Mouse (Mus musculus): Measurements from ENCODE around the gene Cab39l. TPM values are rescaled to one million over a fixed set of nuclear protein-coding genes. Genes with fewer than 3 reads are reported as not detected.

The Cab39l gene
- polyA plus RNA-seq, 1 experiment from 2014 or later, result 47.7 TPM

- Histone ChIP-seq H3K4me1 (replicated peaks; ENCODE audit: control insufficient read depth, insufficient read depth, low read length) (no peaks in the 10 kb centered on the region), H3K27me3 (ENCODE audit: control insufficient read depth, insufficient read depth, low read length) (no peaks in the 10 kb centered on the region), H3K4me3 (ENCODE audit: low read depth, low read length) (no peak overlapping the region), H3K27ac (ENCODE audit: low read depth, low read length) (no peak overlapping the region), H3K4me2 (replicated peaks; ENCODE audit: low read depth, low read length) (no peak overlapping the region), H3K9me3 (ENCODE audit: control insufficient read depth, low read length) (no peaks in the 10 kb centered on the region), H3K9ac (ENCODE audit: low read depth, low read length) (no peak overlapping the region), H3K36me3 (ENCODE audit: control insufficient read depth, insufficient read depth, low read length) (no peaks in the 10 kb centered on the region)
- 83% methylated on average over 5 of the region's 5 CpGs for WGBS
- ATAC-seq (ENCODE audit: low FRiP score), result no peak
- no peak for DNase-seq (ENCODE audit: low spot score)
These were observed 192.6 kb downstream of the Cab39l start for GRCm38 (mm10) chr14:59633295-59633898.

GRCm38 (mm10) chr14:59633988-59634387 lies 193.2 kb downstream of the Cab39l start:
- no peaks in the 10 kb centered on the region for H3K36me3 ChIP-seq (ENCODE audit: control insufficient read depth, insufficient read depth, low read length)
- H3K9ac ChIP-seq (ENCODE audit: low read depth, low read length), result no peak overlapping the region
- WGBS, result 75% methylated on average over 9 of the region's 9 CpGs

More at GRCm38 (mm10) chr14:59633988-59634387, 193.2 kb downstream of the Cab39l start:
- Histone ChIP-seq H3K4me2 (replicated peaks; ENCODE audit: low read depth, low read length) (no peak overlapping the region), H3K27ac (ENCODE audit: low read depth, low read length) (no peak overlapping the region), H3K4me1 (replicated peaks; ENCODE audit: control insufficient read depth, insufficient read depth, low read length) (no peaks in the 10 kb centered on the region), H3K4me3 (ENCODE audit: low read depth, low read length) (no peak overlapping the region), H3K27me3 (ENCODE audit: control insufficient read depth, insufficient read depth, low read length) (no peaks in the 10 kb centered on the region), H3K9me3 (ENCODE audit: control insufficient read depth, low read length) (no peaks in the 10 kb centered on the region)
- no peak for ATAC-seq (ENCODE audit: low FRiP score)
- DNase-seq (ENCODE audit: low spot score), result no peak

Other genes with a start within 250 kb of the Cab39l start
- gene Rcbtb1, start 239.8 kb upstream of the Cab39l start, polyA plus RNA-seq (2014; fragmentation: Nextera tagmentation; extraction: Ambion mirVana), result 103 and 107 TPM in 2 replicates
- gene Gm6904, start 180.8 kb upstream of the Cab39l start, polyA plus RNA-seq (2014; fragmentation: Nextera tagmentation; extraction: Ambion mirVana), result 0.17 TPM in 1 of 2 replicates, not detected in the other
- gene Phf11a, start 143.4 kb upstream of the Cab39l start, polyA plus RNA-seq (2014; fragmentation: Nextera tagmentation; extraction: Ambion mirVana), result 0.13 TPM in 1 of 2 replicates, not detected in the other
- gene Phf11b, start 99.6 kb upstream of the Cab39l start, polyA plus RNA-seq (2014; fragmentation: Nextera tagmentation; extraction: Ambion mirVana), result 0.15 and 0.48 TPM in 2 replicates
- gene Phf11d, start 75.5 kb upstream of the Cab39l start, polyA plus RNA-seq (2014; fragmentation: Nextera tagmentation; extraction: Ambion mirVana), result 0.15 and 0.32 TPM in 2 replicates
- 0.77 and 0.81 TPM in 2 replicates for gene Phf11c, start 45.6 kb upstream of the Cab39l start, polyA plus RNA-seq (2014; fragmentation: Nextera tagmentation; extraction: Ambion mirVana)
- 9.8 and 10.6 TPM in 2 replicates for gene Setdb2, start 88 bp upstream of the Cab39l start, polyA plus RNA-seq (2014; fragmentation: Nextera tagmentation; extraction: Ambion mirVana)
- gene Cdadc1, start 157.0 kb downstream of the Cab39l start, polyA plus RNA-seq (2014; fragmentation: Nextera tagmentation; extraction: Ambion mirVana), result 31.0 and 33.3 TPM in 2 replicates
- 14.0 and 15.7 TPM in 2 replicates for gene Shisa2, start 184.3 kb downstream of the Cab39l start, polyA plus RNA-seq (2014; fragmentation: Nextera tagmentation; extraction: Ambion mirVana)

All from hindbrain, embryonic 11.5 days (tissue).